Mouse (Mus musculus): ENCODE data around the gene Wnt9a. TPM values are rescaled to one million over a fixed set of nuclear protein-coding genes. Genes with fewer than 3 reads are reported as not detected.

The Wnt9a gene
- total and polyA plus RNA-seq, 2 experiments from 2014 or later: 2.8 to 4.0 TPM

DNA sequence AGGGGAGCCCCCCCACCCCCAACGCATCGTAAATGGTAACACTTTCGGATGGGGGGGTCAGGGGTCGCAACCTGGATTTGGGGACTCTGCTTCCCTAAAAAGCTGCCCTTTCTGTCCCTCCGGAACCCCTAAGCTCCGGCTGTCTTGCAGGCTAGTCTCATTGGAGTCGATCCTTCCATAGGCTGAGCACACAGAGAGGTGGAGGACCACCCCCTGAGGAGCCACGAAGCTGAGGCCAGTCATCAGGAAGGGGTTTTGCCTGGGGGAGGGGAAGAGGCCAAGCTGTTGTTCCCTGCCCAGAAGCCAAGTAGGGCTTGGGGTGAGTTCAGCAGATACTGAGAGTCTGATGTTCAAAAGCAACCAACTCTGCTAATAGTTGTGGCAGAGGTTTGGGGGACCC is 42.1 kb upstream of the Wnt9a start:
- no peak for TF ChIP-seq EP300 (IDR thresholded peaks at IDR 0.05; ENCODE audit: low read depth)
- Histone ChIP-seq H3K9me3 (replicated peaks; ENCODE audit: control insufficient read depth, low read length) (0 out of 2 replicates have a peak, but pooled peaks cover 3% of the 10 kb centered on the region), H3K9ac (replicated peaks; ENCODE audit: low read depth, low read length) (peak overlapping the region; percentile 50; the same call in 1 of the 2 replicates), H3K27ac (ENCODE audit: low read depth) (no peak overlapping the region), H3K4me2 (ENCODE audit: low read depth, low read length) (peak overlapping the region; percentile 95), H3K4me1 (ENCODE audit: control insufficient read depth, insufficient read depth) (peaks cover 4% of the 10 kb centered on the region; the same call in 1 of the 2 replicates), H3K4me3 (ENCODE audit: low read depth, low read length) (peak overlapping the region; percentile 58), H3K36me3 (replicated peaks; ENCODE audit: control insufficient read depth, insufficient read depth, low read length) (no peaks in the 10 kb centered on the region), H3K27me3 (ENCODE audit: control insufficient read depth, insufficient read depth, low read length) (peaks cover 65% of the 10 kb centered on the region)
- WGBS: 11% methylated on average over 8 of the region's 8 CpGs
- ATAC-seq (ENCODE audit: insufficient read depth, low read depth) (no peak), DNase-seq (ENCODE audit: low spot score) (no peak)

- WGBS: 56% methylated on average over 8 of the region's 8 CpGs
- Histone ChIP-seq H3K4me3 (ENCODE audit: low read depth, low read length) (no peak overlapping the region), H3K4me2 (ENCODE audit: low read depth, low read length) (no peak overlapping the region), H3K9me3 (replicated peaks; ENCODE audit: control insufficient read depth, low read length) (0 out of 2 replicates have a peak, but pooled peaks cover 3% of the 10 kb centered on the region), H3K27ac (ENCODE audit: low read depth) (no peak overlapping the region), H3K27me3 (ENCODE audit: control insufficient read depth, insufficient read depth, low read length) (peaks cover 65% of the 10 kb centered on the region), H3K4me1 (ENCODE audit: control insufficient read depth, insufficient read depth) (peaks cover 4% of the 10 kb centered on the region; the same call in 1 of the 2 replicates), H3K36me3 (replicated peaks; ENCODE audit: control insufficient read depth, insufficient read depth, low read length) (no peaks in the 10 kb centered on the region), H3K9ac (replicated peaks; ENCODE audit: low read depth, low read length) (no peak overlapping the region)
- ATAC-seq (ENCODE audit: insufficient read depth, low read depth) (no peak), DNase-seq (ENCODE audit: low spot score) (no peak)
- TF ChIP-seq EP300 (IDR thresholded peaks at IDR 0.05; ENCODE audit: low read depth): no peak
- TF ChIP-seq CTCF (IDR thresholded peaks at IDR 0.05; ENCODE audit: low read depth): no peak
These were observed 41.4 kb upstream of the Wnt9a start for GRCm38 (mm10) chr11:59265154-59265813.

- Histone ChIP-seq H3K27me3 (ENCODE audit: control insufficient read depth, insufficient read depth, low read length) (peaks cover 52% of the 10 kb centered on the region), H3K9me3 (replicated peaks; ENCODE audit: control insufficient read depth, low read length) (0 out of 2 replicates have a peak, but pooled peaks cover 3% of the 10 kb centered on the region), H3K36me3 (replicated peaks; ENCODE audit: control insufficient read depth, insufficient read depth, low read length) (no peaks in the 10 kb centered on the region), H3K9ac (replicated peaks; ENCODE audit: low read depth, low read length) (no peak overlapping the region), H3K4me1 (ENCODE audit: control insufficient read depth, insufficient read depth) (peaks cover 4% of the 10 kb centered on the region; the same call in 1 of the 2 replicates), H3K4me2 (ENCODE audit: low read depth, low read length) (no peak overlapping the region), H3K27ac (ENCODE audit: low read depth) (no peak overlapping the region), H3K4me3 (ENCODE audit: low read depth, low read length) (no peak overlapping the region)
- no peak for ATAC-seq (ENCODE audit: insufficient read depth, low read depth)
- no peak for DNase-seq (ENCODE audit: low spot score)
- TF ChIP-seq CTCF (IDR thresholded peaks at IDR 0.05; ENCODE audit: low read depth) (no peak), EP300 (IDR thresholded peaks at IDR 0.05; ENCODE audit: low read depth) (no peak)
- WGBS: 23% methylated on average over 6 of the region's 6 CpGs
These were observed 40.0 kb upstream of the Wnt9a start for GRCm38 (mm10) chr11:59266727-59267126.

DNA sequence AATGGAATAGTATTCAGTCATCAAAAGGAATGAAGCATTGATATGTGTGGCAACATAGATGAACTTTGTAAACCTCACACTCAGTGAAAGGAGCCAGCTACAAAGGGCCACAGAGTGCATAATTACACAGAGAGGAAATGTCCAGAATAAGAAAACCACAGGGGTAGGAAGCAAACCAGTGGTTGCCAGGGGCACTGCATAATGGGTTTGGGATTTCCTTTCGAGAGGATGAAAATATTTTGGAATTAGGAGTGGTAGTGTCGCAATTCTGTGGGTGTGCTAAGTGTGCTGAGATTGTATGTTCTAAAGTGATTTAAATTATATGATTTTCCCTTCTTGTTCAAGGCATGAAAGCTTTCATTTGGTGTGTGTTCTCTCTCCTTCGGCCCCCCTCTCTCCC is 32.5 kb upstream of the Wnt9a start:
- no peak for DNase-seq (ENCODE audit: low spot score)
- no peak overlapping the region for H3K4me2 ChIP-seq (ENCODE audit: low read depth, low read length)
- no peaks in the 10 kb centered on the region for H3K4me1 ChIP-seq (ENCODE audit: control insufficient read depth, insufficient read depth)
- WGBS: 58% methylated on average over 3 of the region's 3 CpGs
- ATAC-seq (ENCODE audit: insufficient read depth, low read depth): no peak
- no peak for TF ChIP-seq CTCF (IDR thresholded peaks at IDR 0.05; ENCODE audit: low read depth)
- TF ChIP-seq EP300 (IDR thresholded peaks at IDR 0.05; ENCODE audit: low read depth): no peak
- H3K27me3 ChIP-seq (ENCODE audit: control insufficient read depth, insufficient read depth, low read length): peaks cover 36% of the 10 kb centered on the region
- no peak overlapping the region for H3K4me3 ChIP-seq (ENCODE audit: low read depth, low read length)
- H3K27ac ChIP-seq (ENCODE audit: low read depth): no peak overlapping the region
- H3K9me3 ChIP-seq (replicated peaks; ENCODE audit: control insufficient read depth, low read length): 0 out of 2 replicates have a peak, but pooled peaks cover under 1% of the 10 kb centered on the region
- H3K36me3 ChIP-seq (replicated peaks; ENCODE audit: control insufficient read depth, insufficient read depth, low read length): no peaks in the 10 kb centered on the region
- H3K9ac ChIP-seq (replicated peaks; ENCODE audit: low read depth, low read length): no peak overlapping the region

DNA sequence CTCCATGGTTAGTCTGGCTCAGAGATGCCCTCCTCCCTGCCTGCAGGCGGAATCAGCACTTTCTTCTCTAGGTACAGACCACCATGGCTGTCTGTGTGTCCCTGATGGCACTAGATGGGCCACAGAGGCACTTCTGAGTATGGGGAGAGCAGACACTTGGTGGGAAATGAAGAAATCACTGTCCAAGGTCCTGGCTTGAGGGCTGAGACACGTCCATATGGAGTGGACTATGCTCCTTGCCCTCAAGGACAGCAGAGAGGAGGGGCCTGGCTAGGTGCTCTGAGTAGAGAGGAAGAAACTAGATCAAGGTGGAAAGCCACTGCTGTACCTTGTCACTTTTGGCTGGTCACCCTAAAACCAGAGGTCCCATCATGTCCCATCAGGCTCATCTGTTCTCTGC is 29.9 kb upstream of the Wnt9a start:
- Histone ChIP-seq H3K4me2 (ENCODE audit: low read depth, low read length) (no peak overlapping the region), H3K9me3 (replicated peaks; ENCODE audit: control insufficient read depth, low read length) (no peaks in the 10 kb centered on the region), H3K4me3 (ENCODE audit: low read depth, low read length) (no peak overlapping the region), H3K36me3 (replicated peaks; ENCODE audit: control insufficient read depth, insufficient read depth, low read length) (no peaks in the 10 kb centered on the region), H3K4me1 (ENCODE audit: control insufficient read depth, insufficient read depth) (no peaks in the 10 kb centered on the region), H3K27ac (ENCODE audit: low read depth) (no peak overlapping the region), H3K27me3 (ENCODE audit: control insufficient read depth, insufficient read depth, low read length) (peaks cover 63% of the 10 kb centered on the region), H3K9ac (replicated peaks; ENCODE audit: low read depth, low read length) (no peak overlapping the region)
- 21% methylated on average over 2 of the region's 2 CpGs for WGBS
- no peak for TF ChIP-seq EP300 (IDR thresholded peaks at IDR 0.05; ENCODE audit: low read depth)
- DNase-seq (ENCODE audit: low spot score): no peak
- no peak for ATAC-seq (ENCODE audit: insufficient read depth, low read depth)

DNA sequence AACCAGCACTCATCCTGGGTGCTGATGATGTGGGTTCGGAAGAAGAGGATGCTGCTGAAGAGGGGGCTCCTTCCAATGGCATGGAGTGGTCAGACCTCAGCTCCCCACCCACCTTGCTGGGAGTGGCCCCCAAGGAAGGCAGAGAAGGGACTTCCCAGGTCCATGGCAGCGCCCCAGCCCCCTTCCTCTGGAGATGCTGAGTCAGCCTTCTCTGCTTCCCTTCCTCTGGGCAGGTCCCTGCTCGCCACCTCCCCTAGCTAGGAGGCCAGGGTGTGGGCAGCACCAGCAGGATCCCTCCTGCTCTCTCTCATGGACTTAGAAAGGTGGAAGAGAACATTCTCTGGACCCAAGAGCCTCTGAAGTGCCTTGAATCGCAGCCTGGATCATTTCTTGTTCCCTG is 28.7 kb upstream of the Wnt9a start:
- Histone ChIP-seq H3K9me3 (replicated peaks; ENCODE audit: control insufficient read depth, low read length) (no peaks in the 10 kb centered on the region), H3K27me3 (ENCODE audit: control insufficient read depth, insufficient read depth, low read length) (peaks cover 63% of the 10 kb centered on the region), H3K4me3 (ENCODE audit: low read depth, low read length) (no peak overlapping the region), H3K4me2 (ENCODE audit: low read depth, low read length) (no peak overlapping the region), H3K27ac (ENCODE audit: low read depth) (no peak overlapping the region), H3K9ac (replicated peaks; ENCODE audit: low read depth, low read length) (no peak overlapping the region), H3K4me1 (ENCODE audit: control insufficient read depth, insufficient read depth) (0 out of 2 replicates have a peak, but pooled peaks cover 7% of the 10 kb centered on the region), H3K36me3 (replicated peaks; ENCODE audit: control insufficient read depth, insufficient read depth, low read length) (no peaks in the 10 kb centered on the region)
- no peak for DNase-seq (ENCODE audit: low spot score)
- WGBS: 60% methylated on average over 4 of the region's 4 CpGs
- TF ChIP-seq EP300 (IDR thresholded peaks at IDR 0.05; ENCODE audit: low read depth) (no peak), CTCF (IDR thresholded peaks at IDR 0.05; ENCODE audit: low read depth) (no peak)
- ATAC-seq (ENCODE audit: insufficient read depth, low read depth): no peak

Measured in heart, postnatal 0 days (tissue).